ENCODE assay signal across 8 mouse cellular contexts in genomic region chrX:75475182-75475644, GRCm38 (mm10). TPM values are rescaled to one million over a fixed set of nuclear protein-coding genes. Genes with fewer than 3 reads are reported as not detected.
DNase-seq lines count a peak whose midpoint lies in the region; ATAC-seq and TF ChIP-seq lines count a peak whose summit lies in the region.
"Not testable (repeated sequence)": the region's sequence is repeated elsewhere in the genome, so short reads cannot be mapped to it uniquely, and the experiment has no call there.

No protein-coding gene starts in this region.

- TF ChIP-seq CTCF in C2C12 (IDR thresholded peaks at IDR 0.05; ENCODE audit: control insufficient read depth, insufficient read depth, insufficient read length), result not testable (repeated sequence)

- H3K36me3 ChIP-seq in C2C12 (ENCODE audit: control insufficient read depth, insufficient read depth); forebrain, embryonic 11.5 days (ENCODE audit: control insufficient read depth, insufficient read depth, low read length); heart, embryonic 15.5 days; liver, embryonic 11.5 days (ENCODE audit: control insufficient read depth, insufficient read depth, low read length); stomach, embryonic 14.5 days (ENCODE audit: control insufficient read depth, insufficient read depth, low read length): not testable (repeated sequence)

- H3K9me3 ChIP-seq in forebrain, embryonic 11.5 days (ENCODE audit: control insufficient read depth, low read length); heart, embryonic 15.5 days (replicated peaks); liver, embryonic 11.5 days (ENCODE audit: control insufficient read depth, low read length); stomach, embryonic 14.5 days (ENCODE audit: control insufficient read depth, low read depth, low read length): not testable (repeated sequence)

- H3K27ac ChIP-seq in forebrain, embryonic 11.5 days (ENCODE audit: low read depth, low read length); heart, embryonic 15.5 days; liver, embryonic 11.5 days (ENCODE audit: low read depth, low read length); stomach, embryonic 14.5 days (ENCODE audit: low read length): not testable (repeated sequence)

- not testable (repeated sequence) for H3K4me1 ChIP-seq in forebrain, embryonic 11.5 days (replicated peaks; ENCODE audit: control insufficient read depth, insufficient read depth, low read length); heart, embryonic 15.5 days (replicated peaks); liver, embryonic 11.5 days (replicated peaks; ENCODE audit: control insufficient read depth, insufficient read depth, low read length); stomach, embryonic 14.5 days (ENCODE audit: control insufficient read depth, insufficient read depth, low read length)

- H3K4me3 ChIP-seq in C2C12 (ENCODE audit: insufficient read depth, poor library complexity, severe bottlenecking), result peak overlapping the region; percentile 14
- peak overlapping the region; percentile 22 for H3K4me3 ChIP-seq in forebrain, embryonic 11.5 days (ENCODE audit: low read depth, low read length)
- peak overlapping the region; percentile 51 for H3K4me3 ChIP-seq in heart, embryonic 15.5 days
- H3K4me3 ChIP-seq in liver, embryonic 11.5 days (ENCODE audit: low read depth, low read length), result peak overlapping the region; percentile 35
- peak overlapping the region; percentile 22 for H3K4me3 ChIP-seq in stomach, embryonic 14.5 days (ENCODE audit: low read depth, low read length)

- 19% methylated on average over 37 of the region's 37 CpGs for WGBS in forebrain, embryonic 11.5 days
- 7% methylated on average over 37 of the region's 37 CpGs for WGBS in heart, embryonic 15.5 days
- WGBS in liver, embryonic 11.5 days, result 14% methylated on average over 37 of the region's 37 CpGs
- 21% methylated on average over 37 of the region's 37 CpGs for WGBS in stomach, embryonic 14.5 days

- peak; percentile 93 for ATAC-seq in forebrain, embryonic 11.5 days (replicated peaks; ENCODE audit: low FRiP score)
- peak; percentile 66 for ATAC-seq in heart, embryonic 15.5 days (replicated peaks; ENCODE audit: insufficient number of reproducible peaks, insufficient read depth, low FRiP score, low read depth)
- ATAC-seq in liver, embryonic 11.5 days (replicated peaks; ENCODE audit: low FRiP score), result peak; percentile 83
- peak; percentile 71; the same call in 1 of the 2 replicates for ATAC-seq in stomach, embryonic 14.5 days (ENCODE audit: insufficient number of reproducible peaks, insufficient read depth, low FRiP score, low read depth)

- not testable (repeated sequence) for H3ac ChIP-seq in C2C12 (ENCODE audit: control insufficient read depth, insufficient read length, low read depth)

- H3K79me2 ChIP-seq in C2C12 (ENCODE audit: control insufficient read depth, insufficient read depth), result not testable (repeated sequence)

- H3K9ac ChIP-seq in forebrain, embryonic 11.5 days (ENCODE audit: low read length); liver, embryonic 11.5 days (ENCODE audit: low read depth, low read length); stomach, embryonic 14.5 days (replicated peaks; ENCODE audit: low read depth, low read length): not testable (repeated sequence)
- H3K9ac ChIP-seq in heart, embryonic 15.5 days, result 0 out of 2 replicates have a peak overlapping the region, but pooled peaks have one; percentile 21

- DNase-seq in c-Kit-positive CD71-positive TER-119-positive erythroid progenitor cells, embryonic 14.5 days (ENCODE audit: low spot score), result peak; percentile 24
- DNase-seq in forebrain, embryonic 11.5 days (ENCODE audit: low spot score), result peak; percentile 84
- DNase-seq in kidney, postnatal 10 days, result peak; percentile 66
- peak; percentile 61 for DNase-seq in liver, embryonic 11.5 days (ENCODE audit: low spot score)
- DNase-seq in naive thymus-derived CD4-positive, alpha-beta T cell, adult 2 months (ENCODE audit: low read depth), result peak; percentile 12

- H3K27me3 ChIP-seq in C2C12 (ENCODE audit: control insufficient read depth, insufficient read depth, insufficient read length); forebrain, embryonic 11.5 days (ENCODE audit: control insufficient read depth, insufficient read depth, low read length); heart, embryonic 15.5 days; liver, embryonic 11.5 days (replicated peaks; ENCODE audit: control insufficient read depth, insufficient read depth, low read length); stomach, embryonic 14.5 days (ENCODE audit: control insufficient read depth, insufficient read depth, low read length): not testable (repeated sequence)

- peak overlapping the region; percentile 34 for H3K4me2 ChIP-seq in forebrain, embryonic 11.5 days (ENCODE audit: low read depth, low read length, severe bottlenecking)
- peak overlapping the region; percentile 64 for H3K4me2 ChIP-seq in heart, embryonic 15.5 days
- H3K4me2 ChIP-seq in liver, embryonic 11.5 days, result peak overlapping the region; percentile 54
- peak overlapping the region; percentile 26 for H3K4me2 ChIP-seq in stomach, embryonic 14.5 days (replicated peaks; ENCODE audit: low read depth, low read length)

- H3K79me3 ChIP-seq in C2C12 (ENCODE audit: low read depth), result not testable (repeated sequence)

RNA-seq across cellular contexts. Expression of gene Vbp1, which starts 38.9 kb away (rescaled TPM):
- 27.0 TPM for polyA plus RNA-seq in C2C12 (2012; fragmentation: generic; extraction: Trizol)
- polyA plus RNA-seq in forebrain, embryonic 11.5 days (2014; fragmentation: Nextera tagmentation; extraction: Ambion mirVana), result 226 and 257 TPM in 2 replicates
- polyA plus RNA-seq in heart, embryonic 15.5 days (2015; fragmentation: Nextera tagmentation; extraction: Ambion mirVana), result 136 and 164 TPM in 2 replicates
- 155 and 173 TPM in 2 replicates for polyA plus RNA-seq in liver, embryonic 11.5 days (2014; fragmentation: Nextera tagmentation; extraction: Ambion mirVana)
- polyA plus RNA-seq in stomach, embryonic 14.5 days (2014; fragmentation: Nextera tagmentation; extraction: Ambion mirVana), result 164 and 172 TPM in 2 replicates

RNA-seq across cellular contexts. Expression of gene Brcc3, which starts 58.8 kb away (rescaled TPM):
- 6.4 TPM for polyA plus RNA-seq in C2C12 (2012; fragmentation: generic; extraction: Trizol)
- 60.6 and 66.0 TPM in 2 replicates for polyA plus RNA-seq in forebrain, embryonic 11.5 days (2014; fragmentation: Nextera tagmentation; extraction: Ambion mirVana)
- polyA plus RNA-seq in heart, embryonic 15.5 days (2015; fragmentation: Nextera tagmentation; extraction: Ambion mirVana), result 45.8 and 49.8 TPM in 2 replicates
- 57.6 and 64.8 TPM in 2 replicates for polyA plus RNA-seq in liver, embryonic 11.5 days (2014; fragmentation: Nextera tagmentation; extraction: Ambion mirVana)
- 62.7 and 69.6 TPM in 2 replicates for polyA plus RNA-seq in stomach, embryonic 14.5 days (2014; fragmentation: Nextera tagmentation; extraction: Ambion mirVana)

RNA-seq across cellular contexts. Expression of gene Mtcp1, which starts 58.8 kb away (rescaled TPM):
- polyA plus RNA-seq in C2C12 (2012; fragmentation: generic; extraction: Trizol), result 0.96 TPM
- 10.3 and 10.7 TPM in 2 replicates for polyA plus RNA-seq in forebrain, embryonic 11.5 days (2014; fragmentation: Nextera tagmentation; extraction: Ambion mirVana)
- polyA plus RNA-seq in heart, embryonic 15.5 days (2015; fragmentation: Nextera tagmentation; extraction: Ambion mirVana), result 5.3 and 6.6 TPM in 2 replicates
- polyA plus RNA-seq in liver, embryonic 11.5 days (2014; fragmentation: Nextera tagmentation; extraction: Ambion mirVana), result 7.7 and 8.1 TPM in 2 replicates
- polyA plus RNA-seq in stomach, embryonic 14.5 days (2014; fragmentation: Nextera tagmentation; extraction: Ambion mirVana), result 13.6 and 15.8 TPM in 2 replicates

RNA-seq across cellular contexts. Expression of gene Cmc4, which starts 58.8 kb away (rescaled TPM):
- polyA plus RNA-seq in C2C12 (2012; fragmentation: generic; extraction: Trizol), result 1.6 TPM
- 18.6 and 21.5 TPM in 2 replicates for polyA plus RNA-seq in forebrain, embryonic 11.5 days (2014; fragmentation: Nextera tagmentation; extraction: Ambion mirVana)
- 19.4 and 22.8 TPM in 2 replicates for polyA plus RNA-seq in heart, embryonic 15.5 days (2015; fragmentation: Nextera tagmentation; extraction: Ambion mirVana)
- polyA plus RNA-seq in liver, embryonic 11.5 days (2014; fragmentation: Nextera tagmentation; extraction: Ambion mirVana), result 15.3 and 19.1 TPM in 2 replicates
- 30.4 and 33.7 TPM in 2 replicates for polyA plus RNA-seq in stomach, embryonic 14.5 days (2014; fragmentation: Nextera tagmentation; extraction: Ambion mirVana)

Comparison
In these comparisons a context has a peak if more than half of its experiments do, and no peak if none do; other contexts are left out.
1. DNase-seq: peak in every context shown above with its lines; median percentile 84 in forebrain, embryonic 11.5 days; 66 in kidney, postnatal 10 days; 61 in liver, embryonic 11.5 days; 24 in c-Kit-positive CD71-positive TER-119-positive erythroid progenitor cells, embryonic 14.5 days; 12 in naive thymus-derived CD4-positive, alpha-beta T cell, adult 2 months.